Mouse (Mus musculus): ENCODE results near the gene E130218I03Rik. TPM values are rescaled to one million over a fixed set of nuclear protein-coding genes. Genes with fewer than 3 reads are reported as not detected.

E130218I03Rik gene
- polyA plus RNA-seq, 1 experiment from 2014 or later, result not detected

DNA sequence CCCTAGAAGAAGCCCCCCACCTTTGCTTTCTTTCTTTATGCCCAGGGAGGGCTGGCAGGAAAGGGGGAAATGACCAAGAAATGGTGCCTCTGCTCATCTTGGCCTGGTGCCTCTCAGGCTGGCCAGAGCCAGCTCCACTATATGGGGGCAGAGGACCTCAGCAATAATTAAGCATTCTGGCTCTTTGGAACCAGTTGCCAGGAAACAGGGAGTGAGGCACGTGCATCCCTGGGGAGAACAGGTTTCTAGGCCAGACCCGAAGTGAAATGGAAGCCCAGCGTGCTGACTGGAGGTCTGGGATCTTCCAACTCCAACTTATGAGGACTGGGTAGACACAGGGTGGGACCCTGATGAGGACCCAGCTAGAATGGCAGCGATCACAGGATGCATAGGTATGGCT is 2.8 kb downstream of the E130218I03Rik start:
- no peaks in the 10 kb centered on the region for H3K79me2 ChIP-seq (ENCODE audit: inconsistent target)
- no peak overlapping the region for H3K4me3 ChIP-seq (ENCODE audit: inconsistent target)
- H3K36me3 ChIP-seq (ENCODE audit: inconsistent target), result no peaks in the 10 kb centered on the region
- 68% methylated on average over 4 of the region's 4 CpGs for whole genome bisulfite sequencing (ENCODE audit: missing documents)
- H3K27ac ChIP-seq, result no peak overlapping the region

- H3K27ac ChIP-seq, result no peak within 1 kb of the TSS
- no peak within 1 kb of the TSS for H3K4me3 ChIP-seq (ENCODE audit: inconsistent target)
- WGBS (ENCODE audit: missing documents), result 94% methylated on average over 7 of the region's 7 CpGs
- no peaks in the 10 kb centered on the region for H3K36me3 ChIP-seq (ENCODE audit: inconsistent target)
- no peaks in the 10 kb centered on the region for H3K79me2 ChIP-seq (ENCODE audit: inconsistent target)
These were observed 3.3 kb downstream of the E130218I03Rik start, which contains the start of gene Gm30191 for GRCm38 (mm10) chr4:134246719-134247258. Gene Gm30191 (plus strand): TSS chr4:134246935.

DNA sequence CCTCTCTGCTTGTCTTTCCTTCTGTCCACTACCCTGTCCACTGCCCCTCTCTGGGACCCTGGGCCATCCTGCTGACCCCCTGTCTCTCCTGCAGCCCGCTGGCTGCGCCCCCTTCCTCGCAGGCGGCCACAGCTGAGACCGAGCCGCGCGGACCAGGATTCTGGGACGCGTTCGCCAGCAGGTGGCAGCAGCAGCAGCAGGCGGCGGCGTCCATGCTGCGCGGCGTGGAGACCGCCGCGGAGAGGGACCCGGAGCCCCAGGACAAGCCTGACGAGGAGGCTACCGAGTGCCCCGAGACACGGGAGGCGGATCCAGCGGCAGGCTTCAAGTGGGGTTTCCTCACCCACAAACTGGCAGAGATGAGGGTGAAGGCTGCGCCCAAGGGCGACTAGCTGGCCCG is 6.2 kb downstream of the E130218I03Rik start:
- Histone ChIP-seq H3K27ac (no peak overlapping the region), H3K4me3 (ENCODE audit: inconsistent target) (no peak overlapping the region), H3K79me2 (ENCODE audit: inconsistent target) (no peaks in the 10 kb centered on the region), H3K36me3 (ENCODE audit: inconsistent target) (no peaks in the 10 kb centered on the region)
- 10% methylated on average over 30 of the region's 30 CpGs for WGBS (ENCODE audit: missing documents)

- Histone ChIP-seq H3K36me3 (ENCODE audit: inconsistent target) (no peaks in the 10 kb centered on the region), H3K27ac (no peak overlapping the region), H3K4me3 (ENCODE audit: inconsistent target) (no peak overlapping the region), H3K79me2 (ENCODE audit: inconsistent target) (no peaks in the 10 kb centered on the region)
- WGBS (ENCODE audit: missing documents), result 75% methylated on average over 27 of the region's 27 CpGs
These were observed 6.9 kb downstream of the E130218I03Rik start for GRCm38 (mm10) chr4:134250116-134250929.

- Histone ChIP-seq H3K27ac (no peak overlapping the region), H3K79me2 (ENCODE audit: inconsistent target) (no peaks in the 10 kb centered on the region), H3K36me3 (ENCODE audit: inconsistent target) (no peaks in the 10 kb centered on the region), H3K4me3 (ENCODE audit: inconsistent target) (no peak overlapping the region)
- 35% methylated on average over 10 of the region's 10 CpGs for WGBS (ENCODE audit: missing documents)
These were observed 7.4 kb downstream of the E130218I03Rik start for GRCm38 (mm10) chr4:134250930-134251240.

DNA sequence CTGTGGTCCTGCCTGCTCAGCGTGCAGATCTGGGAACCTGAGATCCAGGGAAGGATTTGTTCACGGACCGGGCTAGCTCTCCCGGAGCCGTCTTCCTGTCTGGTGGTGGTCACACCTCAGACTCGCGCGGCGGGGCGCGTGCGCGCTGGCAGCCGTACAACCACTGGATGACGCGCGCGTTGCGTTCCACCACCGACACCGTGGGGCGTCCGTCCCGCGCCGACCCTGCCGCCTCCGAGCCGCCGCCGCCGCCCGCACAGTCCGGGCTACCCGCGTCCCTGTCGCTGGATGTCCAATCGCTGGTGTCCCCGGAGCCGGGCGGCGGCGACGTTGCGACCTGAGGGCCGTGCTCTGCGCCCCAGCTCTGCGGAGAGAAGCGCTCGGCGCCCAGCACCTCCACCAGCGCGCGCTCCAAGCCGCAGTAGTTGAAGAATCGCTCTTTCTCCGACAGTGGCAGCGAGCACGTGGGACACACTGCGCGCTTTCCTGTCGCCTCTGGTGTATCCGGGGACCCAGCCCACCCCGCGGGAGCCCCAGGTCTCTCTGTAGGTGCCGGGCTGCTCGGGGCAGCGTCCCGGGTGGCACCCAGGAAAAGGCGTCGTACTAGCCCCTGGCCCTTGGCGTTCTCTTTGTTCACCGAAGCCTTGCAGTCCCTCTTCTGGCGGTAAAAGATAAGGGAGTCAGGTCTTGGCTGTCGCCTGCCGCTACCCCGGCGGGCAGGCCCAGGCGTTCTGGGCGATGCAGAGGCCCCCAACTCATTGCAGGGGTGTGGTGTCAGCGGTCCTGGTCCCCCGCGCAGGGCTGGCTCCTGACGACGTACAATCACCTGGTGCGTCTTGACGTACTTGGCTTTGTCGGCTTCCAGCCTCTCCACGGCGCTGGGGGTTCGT is 8.0 kb downstream of the E130218I03Rik start:
- no peaks in the 10 kb centered on the region for H3K79me2 ChIP-seq (ENCODE audit: inconsistent target)
- no peaks in the 10 kb centered on the region for H3K36me3 ChIP-seq (ENCODE audit: inconsistent target)
- no peak overlapping the region for H3K27ac ChIP-seq
- 11% methylated on average over 89 of the region's 91 CpGs for WGBS (ENCODE audit: missing documents)
- no peak overlapping the region for H3K4me3 ChIP-seq (ENCODE audit: inconsistent target)

- 32% methylated on average over 22 of the region's 22 CpGs for WGBS (ENCODE audit: missing documents)
- Histone ChIP-seq H3K4me3 (ENCODE audit: inconsistent target) (no peak overlapping the region), H3K79me2 (ENCODE audit: inconsistent target) (no peaks in the 10 kb centered on the region), H3K27ac (no peak overlapping the region), H3K36me3 (ENCODE audit: inconsistent target) (no peaks in the 10 kb centered on the region)
These were observed 8.9 kb downstream of the E130218I03Rik start for GRCm38 (mm10) chr4:134252131-134252910.

DNA sequence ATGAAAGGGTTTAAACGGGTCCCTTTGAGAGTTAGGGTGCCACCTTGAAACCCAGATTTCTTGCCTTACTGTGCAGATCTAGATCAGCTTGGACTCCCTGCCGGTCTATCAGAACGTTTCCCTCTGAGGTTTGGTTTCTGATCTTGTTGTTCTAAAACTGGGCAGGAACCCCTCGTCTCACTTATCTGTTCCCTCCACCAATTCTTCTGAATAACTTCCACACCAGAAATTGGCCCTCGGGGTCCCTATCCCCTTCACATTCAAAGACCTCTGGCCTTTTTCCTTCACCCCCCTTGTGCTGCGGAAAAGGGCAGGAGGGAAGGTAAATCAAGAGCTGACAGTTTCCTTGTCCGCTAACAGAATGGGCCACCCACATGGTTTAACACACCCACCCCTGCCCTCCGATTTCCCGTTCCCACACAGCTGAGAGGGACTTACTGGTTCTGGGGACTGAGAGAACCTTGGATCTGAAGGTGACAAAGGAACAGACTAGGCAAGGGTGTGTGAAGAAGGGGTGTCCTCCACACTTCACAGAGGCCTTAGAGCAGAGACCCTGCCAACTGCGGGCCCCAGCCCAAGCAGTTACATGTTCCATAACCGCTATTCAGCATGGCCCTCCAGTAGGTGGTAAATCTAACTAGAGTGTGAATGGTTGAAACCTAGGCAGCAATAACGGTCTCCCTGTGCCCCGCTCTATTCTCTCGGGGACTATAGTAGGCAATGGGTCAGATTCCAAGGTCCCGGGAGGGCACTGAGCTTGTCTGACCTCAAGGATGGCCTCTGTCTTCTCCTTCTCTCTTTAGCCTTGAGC is 9.7 kb downstream of the E130218I03Rik start:
- Histone ChIP-seq H3K27ac (no peak overlapping the region), H3K36me3 (ENCODE audit: inconsistent target) (no peaks in the 10 kb centered on the region), H3K4me3 (ENCODE audit: inconsistent target) (no peak overlapping the region), H3K79me2 (ENCODE audit: inconsistent target) (no peaks in the 10 kb centered on the region)
- 36% methylated on average over 15 of the region's 15 CpGs for WGBS (ENCODE audit: missing documents)

DNA sequence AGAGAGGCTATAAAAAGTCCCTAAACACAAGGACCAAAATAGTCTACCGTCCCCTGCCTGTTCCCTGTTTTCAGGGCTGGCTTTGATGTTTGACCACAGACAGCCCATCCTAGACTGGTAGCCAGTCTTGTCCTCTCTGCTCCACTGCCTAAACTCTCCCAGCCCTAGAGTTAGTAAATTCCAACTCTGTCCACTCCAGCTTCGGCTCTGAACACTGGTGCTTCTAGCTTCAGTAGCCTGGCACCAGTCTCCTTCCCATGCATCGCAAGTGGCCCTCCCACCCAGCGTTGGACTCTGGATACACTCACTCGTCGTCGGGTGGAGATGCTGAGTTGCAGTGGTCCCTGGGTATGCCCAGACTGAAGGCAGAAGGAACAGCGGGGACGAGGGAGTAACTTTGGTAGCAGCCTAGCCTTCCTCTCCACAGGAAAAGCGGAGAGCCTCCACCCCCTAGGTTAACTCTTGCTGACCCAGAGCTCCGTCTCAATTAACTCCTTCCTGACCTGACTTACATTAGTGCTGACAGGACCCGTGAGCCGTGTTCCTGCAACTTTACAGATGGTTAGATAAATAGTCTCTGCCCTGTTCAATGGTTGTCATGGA is 10.4 kb downstream of the E130218I03Rik start, which contains the start of gene Grrp1:
TSS of gene Grrp1 (minus strand) at position 385 of the 603 bp plus-strand sequence.
- Histone ChIP-seq H3K79me2 (ENCODE audit: inconsistent target) (no peaks in the 10 kb centered on the region), H3K4me3 (ENCODE audit: inconsistent target) (no peak within 1 kb of the TSS), H3K36me3 (ENCODE audit: inconsistent target) (no peaks in the 10 kb centered on the region), H3K27ac (no peak within 1 kb of the TSS)
- 20% methylated on average over 13 of the region's 13 CpGs for WGBS (ENCODE audit: missing documents)

DNA sequence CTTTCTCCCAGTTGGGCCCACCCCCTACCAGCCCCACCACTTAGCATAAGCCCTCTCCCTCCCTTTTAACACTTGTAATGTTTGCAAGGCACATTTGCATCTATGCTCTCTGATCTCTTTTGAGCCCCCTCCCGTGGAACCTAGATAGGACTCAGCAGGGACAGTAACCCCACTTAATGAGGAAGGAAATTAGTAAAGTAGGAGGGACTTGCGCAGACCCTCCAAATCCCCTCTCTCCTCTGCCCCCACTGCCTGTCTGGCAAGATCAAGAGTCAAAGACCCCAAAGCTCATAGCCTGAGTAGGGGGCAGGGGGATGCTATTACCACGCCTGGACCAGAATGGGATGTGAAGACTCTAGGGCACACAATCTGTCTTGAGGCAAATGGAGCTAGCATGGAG is 11.4 kb downstream of the E130218I03Rik start:
- Histone ChIP-seq H3K36me3 (ENCODE audit: inconsistent target) (no peaks in the 10 kb centered on the region), H3K4me3 (ENCODE audit: inconsistent target) (no peak overlapping the region), H3K27ac (no peak overlapping the region), H3K79me2 (ENCODE audit: inconsistent target) (no peaks in the 10 kb centered on the region)
- WGBS (ENCODE audit: missing documents), result 70% methylated on average over 3 of the region's 3 CpGs

DNA sequence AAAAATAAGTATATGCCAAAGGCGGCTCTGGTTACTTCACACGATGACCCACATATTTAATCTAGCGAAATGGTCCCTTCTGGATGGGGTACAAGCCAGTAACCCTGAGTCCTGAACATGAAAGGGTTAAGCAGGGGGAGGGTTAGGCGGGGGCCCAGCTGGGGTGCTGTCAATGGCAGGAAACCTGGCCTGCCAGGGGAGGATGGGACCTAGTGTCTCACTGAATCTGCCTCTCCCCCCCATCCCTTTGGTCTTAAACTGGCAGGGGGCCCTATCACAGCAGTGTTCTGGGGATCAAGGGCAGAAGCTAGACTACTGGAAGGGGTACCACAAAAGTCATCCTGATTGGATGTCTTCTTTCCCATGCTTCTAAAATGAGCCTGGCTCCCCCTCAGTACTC is 12.4 kb downstream of the E130218I03Rik start:
- Histone ChIP-seq H3K36me3 (ENCODE audit: inconsistent target) (no peaks in the 10 kb centered on the region), H3K27ac (no peak overlapping the region), H3K79me2 (ENCODE audit: inconsistent target) (no peaks in the 10 kb centered on the region), H3K4me3 (ENCODE audit: inconsistent target) (no peak overlapping the region)
- WGBS (ENCODE audit: missing documents), result 81% methylated on average over 4 of the region's 4 CpGs

DNA sequence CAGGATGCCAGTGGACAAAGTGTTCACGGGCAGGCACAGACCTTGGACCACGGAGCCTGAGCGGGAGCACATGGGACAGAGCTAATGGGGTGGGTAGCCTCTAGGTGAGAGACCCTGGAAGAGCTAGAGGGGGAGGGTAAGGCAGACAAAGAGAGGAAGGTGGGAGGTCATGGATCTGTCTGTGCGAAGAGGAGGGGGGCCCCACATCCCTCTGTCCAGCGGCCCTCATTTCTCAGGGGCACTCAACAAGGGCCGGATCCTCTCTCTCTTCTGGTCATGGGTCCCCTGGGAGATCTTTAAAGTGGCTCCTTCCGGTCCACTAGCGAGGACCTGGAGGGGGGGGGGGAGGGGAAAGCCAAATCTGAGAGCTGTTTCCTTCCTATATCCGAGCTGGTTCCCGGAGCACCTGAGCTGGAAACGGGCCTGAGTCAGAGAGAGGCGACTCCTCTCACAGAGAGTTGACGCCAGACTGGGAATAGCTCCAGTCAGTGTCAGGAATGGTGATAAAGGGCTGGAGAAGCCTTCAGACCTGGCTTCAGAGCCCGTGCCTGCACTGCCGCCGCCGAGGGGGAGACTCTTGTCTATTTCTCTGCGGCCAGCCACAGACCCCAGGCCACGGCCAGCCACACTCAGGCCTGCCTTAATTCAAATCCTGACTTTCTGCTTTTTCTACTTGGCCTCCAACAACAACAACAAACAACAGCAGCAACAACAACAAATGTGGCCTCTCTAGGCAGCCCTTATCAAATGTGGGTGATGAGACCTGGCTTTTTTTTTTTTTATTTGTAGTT is 13.1 kb downstream of the E130218I03Rik start:
- Histone ChIP-seq H3K79me2 (ENCODE audit: inconsistent target) (no peaks in the 10 kb centered on the region), H3K4me3 (ENCODE audit: inconsistent target) (no peak overlapping the region), H3K27ac (no peak overlapping the region), H3K36me3 (ENCODE audit: inconsistent target) (no peaks in the 10 kb centered on the region)
- 73% methylated on average over 16 of the region's 19 CpGs for WGBS (ENCODE audit: missing documents)

All from macrophage (primary cell).